Mouse (Mus musculus) liver, embryonic 13.5 days (tissue): ENCODE results near the gene Gm10553. TPM values are rescaled to one million over a fixed set of nuclear protein-coding genes. Genes with fewer than 3 reads are reported as not detected.

Experiments
- polyA plus RNA-seq: library from polyadenylated mRNA; unstranded; fragments of >200 nt; fragmentation: Nextera tagmentation; extraction: Ambion mirVana; gene quantifications from 2 replicates; pipeline ENCODE4 v1.2.1, GENCODE M21; 2015

Gene Gm10553
- polyA plus RNA-seq, 1 experiment from 2014 or later: not detected

Other genes starting within 250 kb of the Gm10553 start
- gene Slc16a14, start 165.0 kb upstream of the Gm10553 start, polyA plus RNA-seq: 0.02 and 0.12 TPM in 2 replicates
- 0.12 TPM in 1 of 2 replicates, not detected in the other for gene A530032D15Rik, start 9.7 kb downstream of the Gm10553 start, polyA plus RNA-seq
- 0.24 TPM in 1 of 2 replicates, not detected in the other for gene C130026I21Rik, start 170.4 kb downstream of the Gm10553 start, polyA plus RNA-seq